Comparison of ENCODE assay signal across 18 mouse cellular contexts in genomic region chr9:71659681-71660080, GRCm38 (mm10).
A peak's percentile ranks its signal among the peaks of the same experiment; 100 is the strongest.
DNase-seq lines count a peak whose midpoint lies in the region; ATAC-seq lines count a peak whose summit lies in the region.
"Had no signal": no experiment of that assay in that cellular context is flagged by ENCODE, and none has a peak within 500 bp of the region (broad histone marks: within the 10 kb centered on the region; RNA-seq: fewer than 3 reads in every experiment).

No protein-coding gene starts in this region.

- peaks cover 18% of the 10 kb centered on the region for H3K36me3 ChIP-seq in heart, embryonic 14.5 days (ENCODE audit: control insufficient read depth, insufficient read depth, low read length)
- H3K36me3 ChIP-seq in kidney, embryonic 15.5 days = peaks cover 11% of the 10 kb centered on the region
- H3K36me3 ChIP-seq in lung, embryonic 16.5 days (ENCODE audit: control insufficient read depth, insufficient read depth, low read length) = no peaks in the 10 kb centered on the region
- H3K36me3 ChIP-seq in liver, embryonic 16.5 days (ENCODE audit: control insufficient read depth, insufficient read depth) = no peaks in the 10 kb centered on the region

- H3K4me3 ChIP-seq in heart, embryonic 14.5 days (ENCODE audit: control insufficient read depth in 1 of 2, insufficient read depth in 1 of 2, low read depth in 1 of 2, low read length in 2 of 2) = no peak overlapping the region
- no peak overlapping the region for H3K4me3 ChIP-seq in kidney, embryonic 15.5 days (replicated peaks)
- no peak overlapping the region for H3K4me3 ChIP-seq in lung, embryonic 16.5 days (ENCODE audit: low read length)
- no peak overlapping the region for H3K4me3 ChIP-seq in liver, embryonic 16.5 days (ENCODE audit: low read depth, low read length)
- H3K4me3 ChIP-seq: limb, embryonic 10.5 days; megakaryocyte, embryonic 14.5 days had no signal

- H3K27ac ChIP-seq in heart, embryonic 14.5 days (replicated peaks in 1 of 2; ENCODE audit: control insufficient read depth in 1 of 2, insufficient read depth in 1 of 2, low read depth in 2 of 2, low read length in 2 of 2) = peak overlapping the region; percentile 73 to 83
- peak overlapping the region; percentile 82 for H3K27ac ChIP-seq in kidney, embryonic 15.5 days
- H3K27ac ChIP-seq in lung, embryonic 16.5 days (ENCODE audit: low read length) = peak overlapping the region; percentile 37
- H3K27ac ChIP-seq in liver, embryonic 16.5 days (ENCODE audit: low read length) = 0 out of 2 replicates have a peak overlapping the region, but pooled peaks have one; percentile 18
- H3K27ac ChIP-seq: hindbrain, postnatal 0 days; limb, embryonic 10.5 days had no signal

- 57% methylated on average over 5 of the region's 5 CpGs for WGBS in heart, embryonic 14.5 days
- 57% methylated on average over 5 of the region's 5 CpGs for WGBS in kidney, embryonic 15.5 days
- WGBS in lung, embryonic 16.5 days = 59% methylated on average over 5 of the region's 5 CpGs
- WGBS in liver, embryonic 16.5 days (ENCODE audit: insufficient replicate concordance) = 32% methylated on average over 5 of the region's 5 CpGs

- no peak overlapping the region for H3K4me2 ChIP-seq in heart, embryonic 14.5 days (ENCODE audit: low read length)
- H3K4me2 ChIP-seq in kidney, embryonic 15.5 days = no peak overlapping the region
- no peak overlapping the region for H3K4me2 ChIP-seq in lung, embryonic 16.5 days (ENCODE audit: low read depth, low read length)
- no peak overlapping the region for H3K4me2 ChIP-seq in liver, embryonic 16.5 days (ENCODE audit: low read depth, low read length)

- no peak for DNase-seq in heart, adult 8-10 months (ENCODE audit: low spot score)
- no peak for DNase-seq in kidney, postnatal 36 days
- DNase-seq in lung, postnatal 4 days = no peak
- no peak for DNase-seq in spleen, postnatal 4 days (ENCODE audit: low spot score in 2 of 2)
- DNase-seq: cerebellum, adult 8-10 months; gastrocnemius, postnatal 25 days; kidney, adult 11 months; lung, adult 2 months; thymus, adult 18-20 months had no signal

- H3K9ac ChIP-seq in heart, embryonic 14.5 days (ENCODE audit: low read length) = no peak overlapping the region
- H3K9ac ChIP-seq in kidney, embryonic 15.5 days = no peak overlapping the region
- no peak overlapping the region for H3K9ac ChIP-seq in lung, embryonic 16.5 days (ENCODE audit: low read length)
- no peak overlapping the region for H3K9ac ChIP-seq in liver, embryonic 16.5 days (ENCODE audit: low read depth, low read length)

- no peaks in the 10 kb centered on the region for H3K27me3 ChIP-seq in heart, embryonic 14.5 days (ENCODE audit: control insufficient read depth, insufficient read depth, low read length)
- H3K27me3 ChIP-seq in kidney, embryonic 15.5 days = no peaks in the 10 kb centered on the region
- H3K27me3 ChIP-seq in lung, embryonic 16.5 days (ENCODE audit: control insufficient read depth, insufficient read depth, low read depth, low read length) = no peaks in the 10 kb centered on the region
- H3K27me3 ChIP-seq in liver, embryonic 16.5 days (ENCODE audit: control insufficient read depth, insufficient read depth, low read depth, low read length) = no peaks in the 10 kb centered on the region

- peaks cover 29 to 52% of the 10 kb centered on the region in 2 experiments for H3K4me1 ChIP-seq in heart, embryonic 14.5 days (ENCODE audit: control insufficient read depth in 2 of 2, insufficient read depth in 2 of 2, low read length in 2 of 2)
- H3K4me1 ChIP-seq in kidney, embryonic 15.5 days = peaks cover 55% of the 10 kb centered on the region
- peaks cover 35% of the 10 kb centered on the region for H3K4me1 ChIP-seq in lung, embryonic 16.5 days (replicated peaks; ENCODE audit: control insufficient read depth, insufficient read depth, low read length)
- peaks cover 14% of the 10 kb centered on the region for H3K4me1 ChIP-seq in liver, embryonic 16.5 days (ENCODE audit: control insufficient read depth, low read depth, low read length)

- ATAC-seq in heart, embryonic 14.5 days (ENCODE audit: insufficient number of reproducible peaks, insufficient read depth, low FRiP score, low read depth) = no peak
- ATAC-seq in kidney, embryonic 15.5 days (replicated peaks; ENCODE audit: low FRiP score) = no peak
- ATAC-seq in lung, embryonic 16.5 days (ENCODE audit: low read depth) = no peak
- no peak for ATAC-seq in liver, embryonic 16.5 days (ENCODE audit: low read depth)
- ATAC-seq: forebrain, embryonic 14.5 days; hindbrain, postnatal 0 days; midbrain, embryonic 16.5 days had no signal

- H3K9me3 ChIP-seq in heart, embryonic 14.5 days (ENCODE audit: control insufficient read depth, low read length) = peaks cover 6% of the 10 kb centered on the region; the same call in 1 of the 2 replicates
- H3K9me3 ChIP-seq in kidney, embryonic 15.5 days (replicated peaks) = no peaks in the 10 kb centered on the region
- H3K9me3 ChIP-seq in lung, embryonic 16.5 days (ENCODE audit: control insufficient read depth, low read length) = 0 out of 2 replicates have a peak, but pooled peaks cover 3% of the 10 kb centered on the region
- no peaks in the 10 kb centered on the region for H3K9me3 ChIP-seq in liver, embryonic 16.5 days (replicated peaks; ENCODE audit: control insufficient read depth, low read length)
- H3K9me3 ChIP-seq: limb, embryonic 10.5 days had no signal

Comparison
In these comparisons a context has a peak if more than half of its experiments do, and no peak if none do; other contexts are left out.
1. H3K27ac ChIP-seq: peak in every context shown above with its lines; median percentile 82 in kidney, embryonic 15.5 days; 78 in heart, embryonic 14.5 days; 37 in lung, embryonic 16.5 days; 18 in liver, embryonic 16.5 days.